Mouse (Mus musculus): ENCODE data around the gene Slc48a1. TPM values are rescaled to one million over a fixed set of nuclear protein-coding genes. Genes with fewer than 3 reads are reported as not detected.
A peak's percentile ranks its signal among the peaks of the same experiment; 100 is the strongest.

Gene Slc48a1
- polyA plus RNA-seq, 1 experiment, result not detected

GRCm38 (mm10) chr15:97812875-97813274 is 34.6 kb downstream of the Slc48a1 start:
- TF ChIP-seq CTCF (IDR thresholded peaks at IDR 0.05; ENCODE audit: insufficient read depth, low read depth, low read length) (no peak), POLR2A (IDR thresholded peaks at IDR 0.05; ENCODE audit: insufficient read depth, low read depth, low read length) (no peak)
- H3K27ac ChIP-seq (ENCODE audit: insufficient read depth, low read depth, low read length), result peak overlapping the region; percentile 65
- no peak overlapping the region for H3K4me3 ChIP-seq (ENCODE audit: insufficient read depth, low read depth, low read length)
- WGBS, result 46% methylated on average over 7 of the region's 7 CpGs
- peaks cover 43% of the 10 kb centered on the region for H3K4me1 ChIP-seq (ENCODE audit: control insufficient read depth, insufficient read depth, low read length)

- WGBS, result 65% methylated on average over 21 of the region's 21 CpGs
- H3K4me1 ChIP-seq (ENCODE audit: control insufficient read depth, insufficient read depth, low read length), result peaks cover 43% of the 10 kb centered on the region
- no peak overlapping the region; the same call in 1 of the 2 replicates for H3K27ac ChIP-seq (ENCODE audit: insufficient read depth, low read depth, low read length)
- H3K4me3 ChIP-seq (ENCODE audit: insufficient read depth, low read depth, low read length), result no peak overlapping the region
- no peak for TF ChIP-seq CTCF (IDR thresholded peaks at IDR 0.05; ENCODE audit: insufficient read depth, low read depth, low read length)
- no peak for TF ChIP-seq POLR2A (IDR thresholded peaks at IDR 0.05; ENCODE audit: insufficient read depth, low read depth, low read length)
Measured at GRCm38 (mm10) chr15:97813452-97814204, 35.3 kb downstream of the Slc48a1 start.

GRCm38 (mm10) chr15:97814703-97815102 is 36.4 kb downstream of the Slc48a1 start:
- WGBS, result 49% methylated on average over 5 of the region's 5 CpGs
- Histone ChIP-seq H3K4me1 (ENCODE audit: control insufficient read depth, insufficient read depth, low read length) (peaks cover 44% of the 10 kb centered on the region), H3K27ac (ENCODE audit: insufficient read depth, low read depth, low read length) (peak overlapping the region; percentile 53; the same call in 1 of the 2 replicates), H3K4me3 (ENCODE audit: insufficient read depth, low read depth, low read length) (no peak overlapping the region)
- no peak for TF ChIP-seq POLR2A (IDR thresholded peaks at IDR 0.05; ENCODE audit: insufficient read depth, low read depth, low read length)
- no peak for TF ChIP-seq CTCF (IDR thresholded peaks at IDR 0.05; ENCODE audit: insufficient read depth, low read depth, low read length)

GRCm38 (mm10) chr15:97815254-97815653 is 36.9 kb downstream of the Slc48a1 start:
- Histone ChIP-seq H3K4me3 (ENCODE audit: insufficient read depth, low read depth, low read length) (no peak overlapping the region), H3K4me1 (ENCODE audit: control insufficient read depth, insufficient read depth, low read length) (peaks cover 49% of the 10 kb centered on the region), H3K27ac (ENCODE audit: insufficient read depth, low read depth, low read length) (0 out of 2 replicates have a peak overlapping the region, but pooled peaks have one; percentile 53)
- WGBS, result 97% methylated on average over 4 of the region's 4 CpGs
- TF ChIP-seq CTCF (IDR thresholded peaks at IDR 0.05; ENCODE audit: insufficient read depth, low read depth, low read length) (no peak), POLR2A (IDR thresholded peaks at IDR 0.05; ENCODE audit: insufficient read depth, low read depth, low read length) (no peak)

- WGBS, result 90% methylated on average over 17 of the region's 17 CpGs
- Histone ChIP-seq H3K27ac (ENCODE audit: insufficient read depth, low read depth, low read length) (no peak overlapping the region), H3K4me1 (ENCODE audit: control insufficient read depth, insufficient read depth, low read length) (peaks cover 52% of the 10 kb centered on the region), H3K4me3 (ENCODE audit: insufficient read depth, low read depth, low read length) (no peak overlapping the region)
- TF ChIP-seq CTCF (IDR thresholded peaks at IDR 0.05; ENCODE audit: insufficient read depth, low read depth, low read length) (no peak), POLR2A (IDR thresholded peaks at IDR 0.05; ENCODE audit: insufficient read depth, low read depth, low read length) (no peak)
Measured at GRCm38 (mm10) chr15:97816199-97816994, 38.1 kb downstream of the Slc48a1 start.

GRCm38 (mm10) chr15:97819937-97820336 is 41.6 kb downstream of the Slc48a1 start:
- 72% methylated on average over 9 of the region's 9 CpGs for WGBS
- Histone ChIP-seq H3K4me3 (ENCODE audit: insufficient read depth, low read depth, low read length) (no peak overlapping the region), H3K4me1 (ENCODE audit: control insufficient read depth, insufficient read depth, low read length) (peaks cover 43% of the 10 kb centered on the region), H3K27ac (ENCODE audit: insufficient read depth, low read depth, low read length) (no peak overlapping the region)
- TF ChIP-seq POLR2A (IDR thresholded peaks at IDR 0.05; ENCODE audit: insufficient read depth, low read depth, low read length), result no peak
- no peak for TF ChIP-seq CTCF (IDR thresholded peaks at IDR 0.05; ENCODE audit: insufficient read depth, low read depth, low read length)

GRCm38 (mm10) chr15:97821321-97821982 is 43.1 kb downstream of the Slc48a1 start:
- Histone ChIP-seq H3K4me3 (ENCODE audit: insufficient read depth, low read depth, low read length) (no peak overlapping the region), H3K27ac (ENCODE audit: insufficient read depth, low read depth, low read length) (peak overlapping the region; percentile 58; the same call in 1 of the 2 replicates), H3K4me1 (ENCODE audit: control insufficient read depth, insufficient read depth, low read length) (peaks cover 57% of the 10 kb centered on the region)
- 64% methylated on average over 10 of the region's 10 CpGs for WGBS
- TF ChIP-seq POLR2A (IDR thresholded peaks at IDR 0.05; ENCODE audit: insufficient read depth, low read depth, low read length) (no peak), CTCF (IDR thresholded peaks at IDR 0.05; ENCODE audit: insufficient read depth, low read depth, low read length) (no peak)

- 77% methylated on average over 6 of the region's 6 CpGs for WGBS
- TF ChIP-seq POLR2A (IDR thresholded peaks at IDR 0.05; ENCODE audit: insufficient read depth, low read depth, low read length), result no peak
- TF ChIP-seq CTCF (IDR thresholded peaks at IDR 0.05; ENCODE audit: insufficient read depth, low read depth, low read length), result no peak
- Histone ChIP-seq H3K27ac (ENCODE audit: insufficient read depth, low read depth, low read length) (peak overlapping the region; percentile 58), H3K4me1 (ENCODE audit: control insufficient read depth, insufficient read depth, low read length) (peaks cover 59% of the 10 kb centered on the region), H3K4me3 (ENCODE audit: insufficient read depth, low read depth, low read length) (no peak overlapping the region)
Measured at GRCm38 (mm10) chr15:97821983-97822363, 43.7 kb downstream of the Slc48a1 start.
